Mouse (Mus musculus) MEL (cell line): ENCODE results near the gene Gde1.

ENCODE experiments used
- BHLHE40 ChIP-seq: IDR thresholded peaks from 2 replicates; pipeline ENCODE4 v1.6.1; 2012; ENCODE audit warnings: low read depth, mild to moderate bottlenecking, inconsistent platforms, low read length, improper control_type of control experiment, borderline replicate concordance
- CTCF ChIP-seq, 3 experiments: IDR thresholded peaks in 2 of 3; conservative IDR thresholded peaks in 1 of 3; 2 replicates each; pipeline ENCODE4 v1.5.1; 2011 to 2012; ENCODE audit warnings: low read length in 3 of 3, low read depth in 2 of 3, mild to moderate bottlenecking in 2 of 3, improper control_type of control experiment in 1 of 3, inconsistent platforms in 1 of 3, mixed read lengths in 1 of 3, moderate library complexity in 1 of 3; ENCODE audit not compliant: control insufficient read depth in 1 of 3, insufficient read depth in 1 of 3, poor library complexity in 1 of 3, severe bottlenecking in 1 of 3
- ELF1 ChIP-seq: IDR thresholded peaks from 2 replicates; pipeline ENCODE4 v1.6.1; 2014; ENCODE audit warnings: low read depth, mild to moderate bottlenecking, inconsistent platforms, low read length, improper control_type of control experiment, moderate library complexity
- GABPA ChIP-seq: IDR thresholded peaks from 2 replicates; pipeline ENCODE4 v1.6.1; 2012; ENCODE audit warnings: low read depth, mild to moderate bottlenecking, inconsistent platforms, low read length, improper control_type of control experiment, moderate library complexity
- NRF1 ChIP-seq: IDR thresholded peaks from 2 replicates; pipeline ENCODE4 v1.6.1; 2014; ENCODE audit warnings: low read depth, mild to moderate bottlenecking, inconsistent platforms, low read length, improper control_type of control experiment, moderate library complexity; ENCODE audit not compliant: poor library complexity, insufficient read depth, severe bottlenecking
- POLR2A ChIP-seq, 2 experiments: IDR thresholded peaks; 2 replicates each; pipeline ENCODE4 v1.6.1; 2011 to 2012; ENCODE audit warnings: low read length in 2 of 2, mild to moderate bottlenecking in 2 of 2, control low read depth in 1 of 2, improper control_type of control experiment in 1 of 2, low read depth in 1 of 2, moderate library complexity in 1 of 2; ENCODE audit not compliant: control insufficient read depth in 1 of 2, insufficient read depth in 1 of 2, poor library complexity in 1 of 2
- SIN3A ChIP-seq: IDR thresholded peaks from 2 replicates; pipeline ENCODE4 v1.6.1; 2012; ENCODE audit warnings: low read length, improper control_type of control experiment, inconsistent platforms
- SMC3 ChIP-seq: IDR thresholded peaks from 2 replicates; pipeline ENCODE4 v1.6.1; 2011; ENCODE audit warnings: low read depth, low read length, improper control_type of control experiment
- TAL1 ChIP-seq: IDR thresholded peaks from 2 replicates; pipeline ENCODE4 v1.6.1; 2012; ENCODE audit warnings: mild to moderate bottlenecking, inconsistent platforms, low read length, moderate library complexity, mixed read lengths
- TBP ChIP-seq: IDR thresholded peaks from 2 replicates; pipeline ENCODE4 v1.8.0; 2011; ENCODE audit warnings: low read depth, low read length, improper control_type of control experiment
- TCF12 ChIP-seq: IDR thresholded peaks from 2 replicates; pipeline ENCODE4 v1.6.1; 2014; ENCODE audit warnings: low read depth, mild to moderate bottlenecking, inconsistent platforms, low read length, improper control_type of control experiment, moderate library complexity
- USF2 ChIP-seq, 2 experiments: IDR thresholded peaks; 2 replicates each; pipeline ENCODE4 v1.6.1; 2011 to 2012; ENCODE audit warnings: improper control_type of control experiment in 2 of 2, low read length in 2 of 2, borderline replicate concordance in 1 of 2, inconsistent platforms in 1 of 2, low read depth in 1 of 2, mild to moderate bottlenecking in 1 of 2; ENCODE audit not compliant: insufficient read depth in 1 of 2

GRCm38 (mm10) chr7:118733225-118733624 lies 27.6 kb upstream of the Gde1 start:
- TF ChIP-seq USF2 (IDR thresholded peaks at IDR 0.05; ENCODE audit: borderline replicate concordance in 1 of 2, insufficient read depth in 1 of 2, low read depth in 1 of 2, low read length in 2 of 2) (no peak), SMC3 (no peak), BHLHE40 (no peak), TBP (no peak), POLR2A (IDR thresholded peaks at IDR 0.05; ENCODE audit: control insufficient read depth in 1 of 2, insufficient read depth in 1 of 2, low read depth in 1 of 2, low read length in 2 of 2, poor library complexity in 1 of 2) (no peak), CTCF (IDR thresholded peaks at IDR 0.05 in 2 of 3, conservative IDR thresholded peaks at IDR 0.05 in 1 of 3; ENCODE audit: control insufficient read depth in 1 of 3, insufficient read depth in 1 of 3, low read depth in 2 of 3, low read length in 3 of 3, poor library complexity in 1 of 3, severe bottlenecking in 1 of 3) (no peak), TCF12 (no peak), ELF1 (no peak), SIN3A (no peak), TAL1 (no peak), GABPA (no peak), NRF1 (no peak)
